Mouse (Mus musculus) lung, postnatal 4 days (tissue): Measurements from ENCODE around the gene Elf2.
"Not testable (repeated sequence)": the region's sequence is repeated elsewhere in the genome, so short reads cannot be mapped to it uniquely, and the experiment has no call there.

Source experiments
- DNase-seq, 2 experiments: peaks; one replicate each; pipeline ENCODE4 v3.0.0; 2021

Gene Elf2

GRCm38 (mm10) chr3:51327429-51327797, 13.1 kb downstream of the Elf2 start:
- DNase-seq, result no peak

GRCm38 (mm10) chr3:51326664-51327428, 13.6 kb downstream of the Elf2 start:
- DNase-seq, result peak; percentile 58 to 75

- DNase-seq, result no peak
These were observed 15.0 kb downstream of the Elf2 start for GRCm38 (mm10) chr3:51325475-51325874.

GRCm38 (mm10) chr3:51323006-51323405, 17.5 kb downstream of the Elf2 start:
- DNase-seq, result no peak

GRCm38 (mm10) chr3:51322326-51322725, 18.1 kb downstream of the Elf2 start:
- DNase-seq, result no peak

GRCm38 (mm10) chr3:51321141-51321540, 19.3 kb downstream of the Elf2 start:
- no peak for DNase-seq

GRCm38 (mm10) chr3:51318053-51318452, 22.4 kb downstream of the Elf2 start:
- not testable (repeated sequence) for DNase-seq

GRCm38 (mm10) chr3:51316876-51317275, 23.6 kb downstream of the Elf2 start:
- DNase-seq, result no peak

GRCm38 (mm10) chr3:51311638-51312037, 28.8 kb downstream of the Elf2 start:
- no peak for DNase-seq

- DNase-seq, result no peak
These were observed 30.4 kb downstream of the Elf2 start for GRCm38 (mm10) chr3:51310098-51310497.

GRCm38 (mm10) chr3:51306621-51307020, 33.8 kb downstream of the Elf2 start:
- DNase-seq, result no peak

GRCm38 (mm10) chr3:51305961-51306360, 34.5 kb downstream of the Elf2 start:
- DNase-seq, result no peak

- DNase-seq, result no peak
These were observed 37.4 kb downstream of the Elf2 start for GRCm38 (mm10) chr3:51302971-51303476.

- peak; percentile 13 to 45 for DNase-seq
These were observed 38.9 kb downstream of the Elf2 start for GRCm38 (mm10) chr3:51301583-51301982.

GRCm38 (mm10) chr3:51296790-51297189, 43.7 kb downstream of the Elf2 start:
- DNase-seq, result no peak

- DNase-seq, result no peak
These were observed 45.2 kb downstream of the Elf2 start for GRCm38 (mm10) chr3:51295225-51295624.

GRCm38 (mm10) chr3:51294251-51294650, 46.2 kb downstream of the Elf2 start:
- no peak for DNase-seq

GRCm38 (mm10) chr3:51288880-51289821, 51.3 kb downstream of the Elf2 start:
- peak; percentile 69 to 87 for DNase-seq

- DNase-seq, result no peak
These were observed 56.1 kb downstream of the Elf2 start for GRCm38 (mm10) chr3:51284375-51284774.

- DNase-seq, result no peak
These were observed 58.7 kb downstream of the Elf2 start for GRCm38 (mm10) chr3:51281727-51282126.

GRCm38 (mm10) chr3:51278433-51278832, 62.0 kb downstream of the Elf2 start:
- no peak for DNase-seq

GRCm38 (mm10) chr3:51277201-51278150, 63.0 kb downstream of the Elf2 start:
- peak; percentile 90 to 95 for DNase-seq
